Mouse (Mus musculus): ENCODE measurements at regions not wholly inside any gene's neighbourhood (a gene's known extent, or its start where the extent isn't known, plus 50 kb on each side); places are given as distances from the start of the nearest gene placed in this dataset.
A peak's percentile ranks its signal among the peaks of the same experiment; 100 is the strongest.

GRCm38 (mm10) chr17:52168076-52168838 is 335.2 kb upstream of the Satb1 start:
- 28% methylated on average over 10 of the region's 10 CpGs for WGBS (ENCODE audit: insufficient replicate concordance)
- H3K4me2 ChIP-seq (ENCODE audit: low read depth, low read length) = no peak overlapping the region
- H3K9me3 ChIP-seq (replicated peaks; ENCODE audit: control insufficient read depth, low read length) = no peaks in the 10 kb centered on the region
- peak; percentile 53; the same call in 1 of the 2 replicates for ATAC-seq (ENCODE audit: low read depth)
- H3K36me3 ChIP-seq (ENCODE audit: control insufficient read depth, insufficient read depth) = no peaks in the 10 kb centered on the region
- no peak overlapping the region for H3K9ac ChIP-seq (ENCODE audit: low read depth, low read length)
- H3K27ac ChIP-seq (ENCODE audit: low read length) = no peak overlapping the region
- H3K4me1 ChIP-seq (ENCODE audit: control insufficient read depth, low read depth, low read length) = no peaks in the 10 kb centered on the region
- H3K27me3 ChIP-seq (ENCODE audit: control insufficient read depth, insufficient read depth, low read depth, low read length) = no peaks in the 10 kb centered on the region
- H3K4me3 ChIP-seq (ENCODE audit: low read depth, low read length) = no peak overlapping the region

- Histone ChIP-seq H3K4me3 (ENCODE audit: low read depth, low read length) (no peak overlapping the region), H3K4me2 (ENCODE audit: low read depth, low read length) (no peak overlapping the region), H3K9me3 (replicated peaks; ENCODE audit: control insufficient read depth, low read length) (no peaks in the 10 kb centered on the region), H3K27me3 (ENCODE audit: control insufficient read depth, insufficient read depth, low read depth, low read length) (no peaks in the 10 kb centered on the region), H3K27ac (ENCODE audit: low read length) (no peak overlapping the region), H3K4me1 (ENCODE audit: control insufficient read depth, low read depth, low read length) (no peaks in the 10 kb centered on the region), H3K36me3 (ENCODE audit: control insufficient read depth, insufficient read depth) (no peaks in the 10 kb centered on the region), H3K9ac (ENCODE audit: low read depth, low read length) (no peak overlapping the region)
- ATAC-seq (ENCODE audit: low read depth) = no peak
- WGBS (ENCODE audit: insufficient replicate concordance) = 57% methylated on average over 4 of the region's 4 CpGs
These were observed 334.6 kb upstream of the Satb1 start for GRCm38 (mm10) chr17:52167658-52168057.

- no peaks in the 10 kb centered on the region for H3K4me1 ChIP-seq (ENCODE audit: control insufficient read depth, low read depth, low read length)
- H3K9me3 ChIP-seq (replicated peaks; ENCODE audit: control insufficient read depth, low read length) = no peaks in the 10 kb centered on the region
- no peak overlapping the region for H3K9ac ChIP-seq (ENCODE audit: low read depth, low read length)
- H3K4me2 ChIP-seq (ENCODE audit: low read depth, low read length) = no peak overlapping the region
- ATAC-seq (ENCODE audit: low read depth) = no peak
- no peak overlapping the region for H3K27ac ChIP-seq (ENCODE audit: low read length)
- no peaks in the 10 kb centered on the region for H3K27me3 ChIP-seq (ENCODE audit: control insufficient read depth, insufficient read depth, low read depth, low read length)
- no peaks in the 10 kb centered on the region for H3K36me3 ChIP-seq (ENCODE audit: control insufficient read depth, insufficient read depth)
- WGBS (ENCODE audit: insufficient replicate concordance) = 44% methylated on average over 5 of the region's 5 CpGs
- no peak overlapping the region for H3K4me3 ChIP-seq (ENCODE audit: low read depth, low read length)
These were observed 332.9 kb upstream of the Satb1 start for GRCm38 (mm10) chr17:52165891-52166485.

- Histone ChIP-seq H3K36me3 (ENCODE audit: control insufficient read depth, insufficient read depth) (no peaks in the 10 kb centered on the region), H3K9ac (ENCODE audit: low read depth, low read length) (no peak overlapping the region), H3K27ac (ENCODE audit: low read length) (no peak overlapping the region), H3K4me2 (ENCODE audit: low read depth, low read length) (no peak overlapping the region), H3K27me3 (ENCODE audit: control insufficient read depth, insufficient read depth, low read depth, low read length) (no peaks in the 10 kb centered on the region), H3K4me1 (ENCODE audit: control insufficient read depth, low read depth, low read length) (no peaks in the 10 kb centered on the region), H3K4me3 (ENCODE audit: low read depth, low read length) (no peak overlapping the region), H3K9me3 (replicated peaks; ENCODE audit: control insufficient read depth, low read length) (no peaks in the 10 kb centered on the region)
- WGBS (ENCODE audit: insufficient replicate concordance) = 35% methylated on average over 10 of the region's 10 CpGs
- ATAC-seq (ENCODE audit: low read depth) = no peak
These were observed 329.7 kb upstream of the Satb1 start for GRCm38 (mm10) chr17:52162559-52163397.

- no peak for ATAC-seq (ENCODE audit: low read depth)
- 68% methylated on average over 5 of the region's 5 CpGs for WGBS (ENCODE audit: insufficient replicate concordance)
- H3K4me3 ChIP-seq (ENCODE audit: low read depth, low read length) = no peak overlapping the region
These were observed 317.4 kb upstream of the Satb1 start for GRCm38 (mm10) chr17:52150496-52150895.

GRCm38 (mm10) chr17:52149834-52150233 is 316.7 kb upstream of the Satb1 start:
- no peaks in the 10 kb centered on the region for H3K9me3 ChIP-seq (replicated peaks; ENCODE audit: control insufficient read depth, low read length)
- H3K4me3 ChIP-seq (ENCODE audit: low read depth, low read length) = no peak overlapping the region
- no peaks in the 10 kb centered on the region for H3K4me1 ChIP-seq (ENCODE audit: control insufficient read depth, low read depth, low read length)
- WGBS (ENCODE audit: insufficient replicate concordance) = 56% methylated on average over 6 of the region's 6 CpGs
- H3K9ac ChIP-seq (ENCODE audit: low read depth, low read length) = no peak overlapping the region
- no peaks in the 10 kb centered on the region for H3K27me3 ChIP-seq (ENCODE audit: control insufficient read depth, insufficient read depth, low read depth, low read length)
- no peak overlapping the region for H3K27ac ChIP-seq (ENCODE audit: low read length)
- ATAC-seq (ENCODE audit: low read depth) = no peak
- no peak overlapping the region for H3K4me2 ChIP-seq (ENCODE audit: low read depth, low read length)
- no peaks in the 10 kb centered on the region for H3K36me3 ChIP-seq (ENCODE audit: control insufficient read depth, insufficient read depth)

More at GRCm38 (mm10) chr17:52150496-52150895, 317.4 kb upstream of the Satb1 start:
- H3K4me2 ChIP-seq (ENCODE audit: low read depth, low read length) = no peak overlapping the region
- no peaks in the 10 kb centered on the region for H3K27me3 ChIP-seq (ENCODE audit: control insufficient read depth, insufficient read depth, low read depth, low read length)
- no peaks in the 10 kb centered on the region for H3K4me1 ChIP-seq (ENCODE audit: control insufficient read depth, low read depth, low read length)
- H3K9ac ChIP-seq (ENCODE audit: low read depth, low read length) = no peak overlapping the region
- no peaks in the 10 kb centered on the region for H3K9me3 ChIP-seq (replicated peaks; ENCODE audit: control insufficient read depth, low read length)
- no peaks in the 10 kb centered on the region for H3K36me3 ChIP-seq (ENCODE audit: control insufficient read depth, insufficient read depth)
- H3K27ac ChIP-seq (ENCODE audit: low read length) = no peak overlapping the region

GRCm38 (mm10) chr17:52149068-52149467 is 316.0 kb upstream of the Satb1 start:
- H3K9ac ChIP-seq (ENCODE audit: low read depth, low read length) = no peak overlapping the region
- H3K9me3 ChIP-seq (replicated peaks; ENCODE audit: control insufficient read depth, low read length) = no peaks in the 10 kb centered on the region
- ATAC-seq (ENCODE audit: low read depth) = no peak
- no peak overlapping the region for H3K27ac ChIP-seq (ENCODE audit: low read length)
- no peak overlapping the region for H3K4me3 ChIP-seq (ENCODE audit: low read depth, low read length)
- H3K27me3 ChIP-seq (ENCODE audit: control insufficient read depth, insufficient read depth, low read depth, low read length) = no peaks in the 10 kb centered on the region
- 54% methylated on average over 3 of the region's 3 CpGs for WGBS (ENCODE audit: insufficient replicate concordance)
- H3K4me2 ChIP-seq (ENCODE audit: low read depth, low read length) = no peak overlapping the region
- no peaks in the 10 kb centered on the region for H3K36me3 ChIP-seq (ENCODE audit: control insufficient read depth, insufficient read depth)
- H3K4me1 ChIP-seq (ENCODE audit: control insufficient read depth, low read depth, low read length) = no peaks in the 10 kb centered on the region

GRCm38 (mm10) chr17:52103891-52104290 is 270.8 kb upstream of the Satb1 start:
- Histone ChIP-seq H3K27me3 (ENCODE audit: control insufficient read depth, insufficient read depth, low read depth, low read length) (no peaks in the 10 kb centered on the region), H3K4me2 (ENCODE audit: low read depth, low read length) (no peak overlapping the region), H3K4me3 (ENCODE audit: low read depth, low read length) (no peak overlapping the region), H3K4me1 (ENCODE audit: control insufficient read depth, low read depth, low read length) (no peaks in the 10 kb centered on the region), H3K9me3 (replicated peaks; ENCODE audit: control insufficient read depth, low read length) (no peaks in the 10 kb centered on the region), H3K9ac (ENCODE audit: low read depth, low read length) (no peak overlapping the region), H3K36me3 (ENCODE audit: control insufficient read depth, insufficient read depth) (no peaks in the 10 kb centered on the region), H3K27ac (ENCODE audit: low read length) (no peak overlapping the region)
- no peak for ATAC-seq (ENCODE audit: low read depth)
- WGBS (ENCODE audit: insufficient replicate concordance) = 70% methylated on average over 4 of the region's 4 CpGs

- ATAC-seq (ENCODE audit: low read depth) = no peak
- Histone ChIP-seq H3K27me3 (ENCODE audit: control insufficient read depth, insufficient read depth, low read depth, low read length) (no peaks in the 10 kb centered on the region), H3K9me3 (replicated peaks; ENCODE audit: control insufficient read depth, low read length) (no peaks in the 10 kb centered on the region), H3K4me1 (ENCODE audit: control insufficient read depth, low read depth, low read length) (no peaks in the 10 kb centered on the region), H3K27ac (ENCODE audit: low read length) (no peak overlapping the region), H3K4me3 (ENCODE audit: low read depth, low read length) (no peak overlapping the region), H3K9ac (ENCODE audit: low read depth, low read length) (no peak overlapping the region), H3K36me3 (ENCODE audit: control insufficient read depth, insufficient read depth) (no peaks in the 10 kb centered on the region), H3K4me2 (ENCODE audit: low read depth, low read length) (no peak overlapping the region)
- 46% methylated on average over 4 of the region's 4 CpGs for WGBS (ENCODE audit: insufficient replicate concordance)
These were observed 252.7 kb upstream of the Satb1 start for GRCm38 (mm10) chr17:52085834-52086233.
